Mouse (Mus musculus): Measurements from ENCODE around the gene Zfp142. TPM values are rescaled to one million over a fixed set of nuclear protein-coding genes. Genes with fewer than 3 reads are reported as not detected.

The Zfp142 gene
- polyA plus RNA-seq, 1 experiment, result 9.5 TPM

Other genes starting within 250 kb of the Zfp142 start
- 2.7 and 2.9 TPM in 2 replicates for gene Catip, start 226.1 kb downstream of the Zfp142 start, polyA plus RNA-seq (2012; rRNA removed)
- gene Slc11a1, start 213.1 kb downstream of the Zfp142 start, polyA plus RNA-seq (2012; rRNA removed), result 13.2 and 16.5 TPM in 2 replicates
- gene Ctdsp1, start 196.7 kb downstream of the Zfp142 start, polyA plus RNA-seq (2012; rRNA removed), result 93.7 and 117 TPM in 2 replicates
- 0.07 and 0.10 TPM in 2 replicates for gene Vil1, start 178.9 kb downstream of the Zfp142 start, polyA plus RNA-seq (2012; rRNA removed)
- 21.0 and 24.0 TPM in 2 replicates for gene Cnot9, start 82.2 kb downstream of the Zfp142 start, polyA plus RNA-seq (2012; rRNA removed)
- 0.30 and 0.47 TPM in 2 replicates for gene Plcd4, start 45.4 kb downstream of the Zfp142 start, polyA plus RNA-seq (2012; rRNA removed)
- 5.8 and 6.5 TPM in 2 replicates for gene Usp37, start 44.0 kb downstream of the Zfp142 start, polyA plus RNA-seq (2012; rRNA removed)
- gene Bcs1l, start within 50 bp of the Zfp142 start, polyA plus RNA-seq (2012; rRNA removed), result 19.5 and 21.9 TPM in 2 replicates
- gene Rnf25, start 13.2 kb upstream of the Zfp142 start, polyA plus RNA-seq (2012; rRNA removed), result 64.5 and 82.9 TPM in 2 replicates
- 1.8 and 2.1 TPM in 2 replicates for gene Stk36, start 13.2 kb upstream of the Zfp142 start, polyA plus RNA-seq (2012; rRNA removed)
- gene Ttll4, start 73.5 kb upstream of the Zfp142 start, polyA plus RNA-seq (2012; rRNA removed), result 13.8 and 15.7 TPM in 2 replicates
- 67.0 and 71.9 TPM in 2 replicates for gene Cyp27a1, start 125.3 kb upstream of the Zfp142 start, polyA plus RNA-seq (2012; rRNA removed)
- gene Prkag3, start 161.0 kb upstream of the Zfp142 start, polyA plus RNA-seq (2012; rRNA removed), result 0.63 and 0.76 TPM in 2 replicates
- 2.3 and 2.6 TPM in 2 replicates for gene Wnt6, start 183.6 kb upstream of the Zfp142 start, polyA plus RNA-seq (2012; rRNA removed)
- gene Wnt10a, start 203.3 kb upstream of the Zfp142 start, polyA plus RNA-seq (2012; rRNA removed), result 0.94 and 1.4 TPM in 2 replicates